Mouse (Mus musculus): Measurements from ENCODE around the gene Fgfr2. TPM values are rescaled to one million over a fixed set of nuclear protein-coding genes. Genes with fewer than 3 reads are reported as not detected.
"Not testable (repeated sequence)": the region's sequence is repeated elsewhere in the genome, so short reads cannot be mapped to it uniquely, and the experiment has no call there.

Gene Fgfr2
- polyA plus RNA-seq, 3 experiments from 2014 or later, result 0.27 TPM; not detected in 2

GRCm38 (mm10) chr7:133120221-133120751, 2.9 kb downstream of the Fgfr2 start:
- ATAC-seq, result no peak

GRCm38 (mm10) chr7:133117815-133118214, 5.3 kb downstream of the Fgfr2 start:
- ATAC-seq, result no peak

- no peak for ATAC-seq
Observed at GRCm38 (mm10) chr7:133116542-133116941, 6.6 kb downstream of the Fgfr2 start.

- ATAC-seq, result no peak
Observed at GRCm38 (mm10) chr7:133115886-133116285, 7.3 kb downstream of the Fgfr2 start.

- no peak for ATAC-seq
Observed at GRCm38 (mm10) chr7:133114847-133115470, 8.2 kb downstream of the Fgfr2 start.

- ATAC-seq, result no peak
Observed at GRCm38 (mm10) chr7:133113185-133113895, 9.8 kb downstream of the Fgfr2 start.

- ATAC-seq, result no peak
Observed at GRCm38 (mm10) chr7:133112351-133112831, 10.8 kb downstream of the Fgfr2 start.

GRCm38 (mm10) chr7:133109442-133109841, 13.7 kb downstream of the Fgfr2 start:
- ATAC-seq, result no peak

- ATAC-seq, result no peak
Observed at GRCm38 (mm10) chr7:133108695-133109094, 14.5 kb downstream of the Fgfr2 start.

GRCm38 (mm10) chr7:133102578-133102977, 20.6 kb downstream of the Fgfr2 start:
- no peak for ATAC-seq

GRCm38 (mm10) chr7:133101070-133101469, 22.1 kb downstream of the Fgfr2 start:
- ATAC-seq, result no peak

- no peak for ATAC-seq
Observed at GRCm38 (mm10) chr7:133100178-133100577, 23.0 kb downstream of the Fgfr2 start.

- no peak for ATAC-seq
Observed at GRCm38 (mm10) chr7:133099266-133099665, 23.9 kb downstream of the Fgfr2 start.

- ATAC-seq, result no peak
Observed at GRCm38 (mm10) chr7:133098118-133098793, 24.9 kb downstream of the Fgfr2 start.

GRCm38 (mm10) chr7:133095610-133096009, 27.5 kb downstream of the Fgfr2 start:
- ATAC-seq, result not testable (repeated sequence)

GRCm38 (mm10) chr7:133094711-133095495, 28.2 kb downstream of the Fgfr2 start:
- no peak for ATAC-seq

- ATAC-seq, result no peak
Observed at GRCm38 (mm10) chr7:133094161-133094560, 29.0 kb downstream of the Fgfr2 start.

GRCm38 (mm10) chr7:133093731-133094130, 29.4 kb downstream of the Fgfr2 start:
- no peak for ATAC-seq

GRCm38 (mm10) chr7:133090641-133091040, 32.5 kb downstream of the Fgfr2 start:
- no peak for ATAC-seq

- ATAC-seq, result no peak
Observed at GRCm38 (mm10) chr7:133089621-133090260, 33.4 kb downstream of the Fgfr2 start.

- no peak for ATAC-seq
Observed at GRCm38 (mm10) chr7:133088830-133089261, 34.3 kb downstream of the Fgfr2 start.

- no peak for ATAC-seq
Observed at GRCm38 (mm10) chr7:133088411-133088810, 34.7 kb downstream of the Fgfr2 start.

Measured in inflammation-experienced regulatory T-cells, adult 6 months (primary cell).